Mouse (Mus musculus) spleen, postnatal 14 days (tissue): Measurements from ENCODE around the gene Nufip2.

ENCODE experiments used
- DNase-seq, 2 experiments: peaks; one replicate each; pipeline ENCODE4 v3.0.0; 2021 to 2022; ENCODE audit warnings: low spot score in 2 of 2

Nufip2 gene

DNA sequence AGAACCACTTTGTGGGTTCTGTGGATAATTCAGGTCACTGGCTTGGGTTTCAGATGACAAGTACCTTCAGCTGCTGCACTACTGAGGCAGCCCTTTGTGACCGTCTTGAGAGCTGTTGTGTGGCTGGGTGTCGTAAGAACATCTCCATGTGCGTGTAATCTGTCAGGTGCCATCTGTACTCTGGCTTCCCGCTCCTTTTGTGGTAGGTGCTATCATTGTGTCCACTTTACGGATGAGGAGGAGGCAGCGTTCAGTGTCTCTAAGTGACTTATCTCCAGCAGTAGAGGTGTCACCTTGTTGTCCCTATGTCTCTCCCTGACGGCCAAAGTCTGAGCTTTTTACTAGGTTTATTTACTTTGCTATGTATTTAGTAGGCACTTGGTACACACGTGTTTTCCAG lies 84.4 kb downstream of the Nufip2 start:
- DNase-seq: no peak

DNA sequence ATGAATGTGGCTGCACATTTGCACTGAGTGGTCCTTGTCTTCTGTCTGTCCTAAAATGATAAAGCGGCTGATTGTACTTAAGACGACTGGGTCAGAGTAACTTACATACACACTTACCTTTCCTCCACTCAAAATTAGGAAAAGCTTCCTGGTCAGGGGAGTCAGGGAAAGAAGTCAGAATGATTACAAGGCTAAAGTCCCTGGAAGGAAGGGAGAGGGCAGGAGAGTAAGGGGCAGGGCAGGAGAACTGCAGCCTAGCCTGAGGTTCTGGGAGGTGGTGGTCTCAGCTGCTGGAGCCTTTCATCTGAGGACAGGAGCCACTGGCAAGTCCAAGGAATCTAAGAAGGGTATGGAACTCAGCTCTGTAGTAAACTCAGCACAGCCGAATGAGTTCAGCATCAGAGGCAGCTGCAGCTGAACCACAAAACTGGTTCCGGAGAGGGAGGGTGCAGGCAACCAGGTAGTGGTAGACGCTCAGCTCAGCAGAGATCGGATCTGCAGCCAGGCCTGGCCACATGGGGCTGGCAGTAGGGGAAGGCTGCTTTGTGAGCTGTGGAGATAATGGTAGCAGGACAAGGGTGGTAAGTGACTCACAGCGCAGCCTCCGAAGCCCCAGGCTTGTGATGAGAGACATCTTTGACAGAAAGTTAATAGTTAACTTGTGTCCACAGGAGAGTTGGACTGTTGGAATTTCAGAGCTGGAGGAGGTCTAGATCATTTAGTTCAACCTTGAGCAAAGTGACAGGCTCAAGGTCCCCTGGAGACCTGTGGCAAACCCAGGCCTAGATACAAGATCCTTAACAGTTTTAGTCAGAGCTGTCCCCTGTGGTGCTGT lies 86.1 kb downstream of the Nufip2 start:
- no peak for DNase-seq

DNA sequence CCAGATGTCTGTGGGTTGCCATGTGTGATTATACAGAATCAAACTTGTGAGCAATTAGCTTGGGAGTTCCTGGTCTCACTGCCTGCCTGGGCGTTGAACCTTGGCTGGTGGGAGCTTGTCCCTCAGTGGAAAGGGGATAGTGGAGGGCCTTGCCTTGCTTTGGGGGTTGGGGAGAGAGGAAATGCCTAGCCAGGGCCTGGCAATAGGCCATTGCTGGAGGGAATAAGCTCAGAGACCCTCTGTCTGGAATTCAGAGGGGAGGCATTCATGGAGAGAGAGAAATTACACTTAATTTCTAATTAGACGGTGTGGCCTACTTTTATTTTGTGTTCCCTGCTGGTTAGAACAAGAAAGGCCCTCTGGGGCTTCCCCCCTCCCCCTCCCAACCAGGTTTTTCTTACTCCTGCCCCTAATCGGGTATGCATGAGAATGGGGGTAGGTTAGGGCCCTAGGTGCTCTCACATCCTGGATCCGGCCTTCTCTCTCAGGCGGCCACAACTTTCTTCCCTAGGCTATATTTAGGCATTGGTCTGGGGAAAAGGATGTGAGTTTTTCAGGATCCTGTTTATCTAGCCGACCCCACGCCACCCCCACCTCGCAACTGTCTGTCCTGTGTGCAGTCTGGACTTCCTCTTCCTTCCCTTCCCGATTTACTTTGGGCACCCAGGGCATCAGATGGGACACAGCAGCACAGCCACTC lies 89.9 kb downstream of the Nufip2 start:
- no peak for DNase-seq

DNA sequence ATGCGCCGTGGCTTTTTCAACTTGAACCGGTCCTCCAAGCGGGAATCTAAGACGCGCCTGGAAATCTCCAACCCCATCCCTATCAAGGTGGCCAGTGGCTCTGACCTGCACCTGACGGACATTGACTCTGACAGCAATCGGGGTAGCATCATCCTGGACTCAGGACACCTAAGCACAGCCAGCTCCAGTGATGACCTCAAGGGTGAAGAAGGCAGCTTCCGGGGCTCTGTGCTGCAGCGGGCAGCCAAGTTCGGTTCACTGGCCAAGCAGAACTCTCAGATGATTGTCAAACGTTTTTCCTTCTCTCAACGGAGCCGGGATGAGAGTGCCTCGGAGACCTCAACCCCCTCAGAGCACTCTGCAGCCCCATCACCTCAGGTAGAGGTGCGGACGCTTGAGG lies 91.5 kb downstream of the Nufip2 start:
- DNase-seq: no peak

DNA sequence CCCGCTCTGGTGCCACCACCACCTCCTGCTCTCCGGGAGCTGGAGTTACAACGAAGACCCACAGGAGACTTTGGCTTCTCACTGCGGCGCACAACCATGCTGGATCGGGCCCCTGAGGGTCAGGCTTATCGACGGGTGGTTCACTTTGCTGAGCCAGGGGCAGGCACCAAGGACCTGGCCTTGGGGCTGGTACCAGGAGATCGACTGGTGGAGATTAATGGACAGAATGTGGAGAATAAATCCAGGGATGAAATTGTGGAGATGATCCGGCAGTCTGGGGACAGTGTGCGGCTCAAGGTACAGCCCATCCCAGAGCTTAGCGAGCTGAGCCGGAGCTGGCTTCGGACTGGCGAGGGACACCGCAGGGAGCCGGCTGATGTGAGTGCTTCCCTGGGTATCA lies 92.0 kb downstream of the Nufip2 start:
- no peak for DNase-seq

DNA sequence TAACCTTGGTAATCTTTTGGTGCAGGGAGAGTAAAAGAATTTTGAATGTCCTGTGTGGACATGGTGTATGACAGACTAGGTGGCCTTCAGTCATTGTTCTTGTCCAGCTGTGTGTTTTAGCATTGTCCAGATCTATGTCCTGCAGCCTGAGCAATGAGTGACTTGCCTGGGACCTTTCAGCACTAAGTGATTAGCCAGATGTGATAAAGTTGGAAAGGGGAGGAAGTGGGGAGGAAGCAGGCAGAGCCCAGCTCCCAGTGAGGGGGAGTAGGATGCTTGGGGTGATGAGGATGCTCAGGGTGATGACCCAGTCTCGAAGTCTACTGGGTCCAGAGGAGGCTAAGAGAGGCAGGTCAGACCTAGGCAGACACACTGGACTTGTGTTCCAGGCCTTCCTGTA lies 93.3 kb downstream of the Nufip2 start:
- no peak for DNase-seq

DNA sequence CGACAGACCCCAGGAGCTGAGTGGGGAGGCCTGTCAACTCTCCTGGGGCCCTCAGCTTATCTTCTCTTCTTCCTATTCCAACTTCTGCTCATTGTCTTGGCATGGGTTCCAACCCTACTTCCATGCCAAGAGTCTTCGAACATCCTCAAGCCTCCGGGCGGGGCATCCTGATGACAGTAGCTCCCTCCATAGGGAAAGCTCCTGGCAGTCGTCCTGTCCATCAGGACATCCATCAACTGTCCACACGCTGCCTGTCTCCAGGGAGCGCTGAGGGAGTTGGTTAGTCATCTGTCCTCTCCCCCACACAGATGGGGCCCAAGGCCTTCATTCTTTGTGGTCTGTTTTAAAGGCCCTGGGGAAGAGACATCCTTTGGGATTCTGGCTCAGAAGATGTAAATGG lies 95.1 kb downstream of the Nufip2 start:
- no peak for DNase-seq

DNA sequence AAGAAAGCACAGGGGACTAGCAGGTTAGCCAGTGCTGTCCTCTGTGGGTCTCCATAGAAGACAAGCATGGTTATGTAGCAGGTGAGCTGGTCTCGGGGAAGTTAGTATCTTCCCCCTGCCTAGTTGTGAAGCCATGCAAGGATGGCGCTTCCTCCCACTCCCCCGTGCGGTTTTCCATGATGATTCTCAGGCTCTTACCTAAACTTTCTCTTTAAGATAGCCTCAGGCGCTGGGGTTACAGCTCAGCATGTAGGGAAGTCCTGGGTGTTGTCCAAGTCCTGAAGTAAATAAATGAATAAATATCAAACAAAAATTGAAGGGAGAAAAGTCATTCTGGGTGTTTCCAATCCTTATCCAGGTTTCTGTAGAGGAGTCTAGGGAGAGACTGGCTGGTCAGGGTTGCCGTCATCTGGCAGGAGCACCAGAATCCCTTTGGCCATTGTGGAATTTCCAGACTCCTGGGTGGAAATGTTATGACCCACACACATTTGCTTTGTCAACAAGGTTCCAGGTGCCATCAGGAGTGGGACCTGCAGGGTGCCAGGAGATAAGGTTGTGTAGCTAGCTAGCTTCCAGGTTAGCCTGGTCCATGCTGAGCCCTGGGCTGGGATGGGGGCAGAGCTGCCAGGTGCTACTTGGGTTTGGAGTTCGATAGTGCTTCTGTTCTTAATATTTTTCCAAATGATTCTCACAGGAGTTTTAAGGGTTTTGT lies 96.3 kb downstream of the Nufip2 start:
- no peak for DNase-seq

DNA sequence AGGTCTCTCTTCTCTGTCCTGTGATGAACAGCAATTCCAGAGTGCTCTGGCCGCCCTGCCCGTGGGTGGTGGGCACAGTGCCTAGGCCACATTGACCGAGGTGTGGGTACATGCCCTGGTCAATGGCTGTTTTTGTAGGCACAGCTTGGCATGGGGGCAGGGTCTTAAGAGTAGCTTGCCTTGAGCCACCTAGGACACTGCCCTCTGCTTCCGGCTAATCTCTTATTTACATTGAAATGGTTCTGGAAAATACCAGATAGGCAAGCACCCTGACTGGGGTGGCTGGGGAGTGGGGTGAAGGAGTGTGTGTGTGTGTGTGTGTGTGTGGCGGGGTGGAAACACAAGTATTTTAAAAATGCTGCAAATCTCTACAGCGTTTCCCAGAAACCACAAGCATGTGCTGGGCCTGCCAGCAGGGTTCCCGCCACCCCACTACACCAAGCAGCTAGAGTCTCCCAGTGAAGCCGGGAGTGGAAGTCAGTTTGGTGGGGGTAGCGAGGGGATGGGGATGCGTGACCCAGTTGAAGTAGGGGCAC lies 97.3 kb downstream of the Nufip2 start:
- no peak for DNase-seq

DNA sequence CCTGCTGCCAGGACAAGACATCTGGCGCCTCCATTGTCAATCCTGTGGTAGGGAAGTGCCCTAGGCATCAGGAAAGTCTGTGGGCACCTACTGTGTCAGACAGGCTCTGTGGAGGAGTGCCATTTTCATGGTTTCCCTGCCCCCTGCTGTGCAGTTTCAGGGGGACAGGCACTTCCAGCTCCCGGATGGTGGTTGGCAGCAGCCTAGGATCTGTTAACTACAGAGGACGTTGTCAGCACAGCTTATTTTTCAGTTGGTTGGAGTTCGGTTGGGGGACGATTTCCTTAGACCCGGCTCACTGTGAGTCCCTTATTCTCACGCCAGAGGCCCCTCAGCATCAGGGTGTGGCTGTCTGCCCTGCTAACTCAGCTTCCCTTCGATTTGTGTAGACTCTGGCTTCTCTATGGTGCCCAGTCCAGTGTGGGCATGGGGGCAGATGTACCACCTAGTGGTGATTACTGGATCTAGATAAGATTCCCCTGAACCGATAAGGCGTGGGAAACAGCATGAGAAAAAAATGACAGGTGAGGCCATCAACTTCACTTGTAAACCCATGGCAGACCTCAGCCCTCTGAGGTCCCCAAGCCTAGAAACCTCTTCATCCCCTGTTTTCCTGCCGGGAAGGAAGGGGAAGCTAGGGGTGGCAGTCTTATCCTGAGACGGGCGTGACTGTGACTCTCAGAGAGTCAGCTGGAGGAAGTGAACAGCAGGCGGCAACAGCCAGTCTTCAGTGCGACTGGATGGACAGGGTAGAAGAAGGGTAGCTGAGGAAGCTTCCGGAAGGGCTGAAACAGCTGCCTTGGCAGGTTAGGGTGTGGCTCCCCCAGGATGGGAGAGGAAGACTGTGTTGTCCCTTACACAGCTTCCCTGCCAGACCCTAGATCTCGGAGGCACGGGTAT lies 98.0 kb downstream of the Nufip2 start:
- DNase-seq: no peak

DNA sequence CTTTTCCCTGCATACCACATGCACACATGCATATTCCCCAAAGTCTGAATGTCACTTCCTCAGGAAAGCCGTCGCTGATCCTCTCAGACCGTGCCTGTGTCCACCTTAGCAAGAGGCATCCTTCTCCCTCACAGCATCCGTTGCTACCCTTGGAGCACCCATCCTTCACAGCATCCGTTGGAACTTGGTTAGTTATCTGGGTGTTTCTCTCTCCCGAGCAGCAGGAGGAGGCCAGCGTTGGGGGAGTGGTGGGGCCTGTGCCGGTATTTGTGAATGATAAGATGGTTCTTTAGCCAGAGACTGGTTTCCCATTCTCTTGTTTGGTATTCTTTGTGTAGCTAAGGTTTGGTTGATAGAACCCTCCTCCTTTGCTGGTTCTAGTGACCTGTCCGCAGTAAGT lies 98.9 kb downstream of the Nufip2 start:
- no peak for DNase-seq

DNA sequence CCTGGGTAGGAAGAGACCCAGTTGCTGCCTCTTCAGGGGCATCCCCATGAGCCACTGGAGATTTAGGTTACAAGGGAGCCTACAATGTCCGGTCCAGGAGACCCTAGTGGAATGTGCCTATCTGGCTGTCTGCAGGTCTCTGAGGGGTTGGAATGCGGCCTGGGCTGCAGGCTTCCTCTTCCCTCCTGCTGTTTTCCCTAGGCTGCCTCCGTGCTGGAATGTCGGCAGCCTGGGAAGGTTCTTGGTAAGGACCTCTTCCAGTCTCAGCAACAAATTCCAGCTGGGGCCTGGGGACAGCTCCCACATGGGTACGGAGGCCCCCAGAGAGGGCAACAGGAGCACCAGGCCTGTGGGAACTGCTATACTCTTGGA lies 99.4 kb downstream of the Nufip2 start:
- DNase-seq: no peak

DNA sequence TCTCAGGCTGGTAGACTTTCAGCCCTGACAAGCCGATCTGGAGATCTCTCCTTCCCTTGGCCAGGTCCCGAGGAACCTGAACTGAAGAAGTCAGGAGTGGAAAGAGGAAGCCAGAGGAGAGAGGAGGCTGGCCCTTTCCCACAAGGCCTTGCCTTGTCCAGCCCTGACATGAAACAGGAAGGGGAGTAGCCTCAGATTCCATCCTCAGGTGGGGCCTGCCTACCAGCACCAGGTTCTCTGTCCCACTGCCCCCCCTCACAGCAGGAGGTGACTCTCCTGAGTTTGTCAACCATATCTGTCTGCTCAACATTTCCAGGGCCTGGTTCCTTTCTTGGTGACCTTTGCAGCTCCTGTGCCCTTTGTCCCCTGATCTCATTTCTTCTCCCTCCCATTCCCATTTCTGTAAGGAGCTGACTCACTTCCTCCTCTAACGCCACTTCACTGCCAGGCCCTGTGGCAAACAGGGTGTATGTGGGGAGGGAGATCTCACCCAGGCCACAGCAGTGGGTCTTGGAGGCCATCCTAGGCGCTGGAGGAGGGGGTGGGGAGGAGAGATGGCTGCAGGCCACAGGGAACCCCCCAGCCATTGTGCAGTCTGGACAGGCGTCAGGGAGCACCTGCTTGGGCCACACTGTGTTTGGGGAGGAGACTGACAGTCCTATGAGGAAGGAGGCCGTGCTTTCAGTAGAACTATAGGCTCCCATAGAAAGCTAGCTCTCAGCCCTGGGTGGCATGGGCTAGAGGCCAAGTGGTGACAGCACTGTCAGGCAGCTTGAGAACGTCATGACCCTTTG lies 100.0 kb downstream of the Nufip2 start:
- no peak for DNase-seq

DNA sequence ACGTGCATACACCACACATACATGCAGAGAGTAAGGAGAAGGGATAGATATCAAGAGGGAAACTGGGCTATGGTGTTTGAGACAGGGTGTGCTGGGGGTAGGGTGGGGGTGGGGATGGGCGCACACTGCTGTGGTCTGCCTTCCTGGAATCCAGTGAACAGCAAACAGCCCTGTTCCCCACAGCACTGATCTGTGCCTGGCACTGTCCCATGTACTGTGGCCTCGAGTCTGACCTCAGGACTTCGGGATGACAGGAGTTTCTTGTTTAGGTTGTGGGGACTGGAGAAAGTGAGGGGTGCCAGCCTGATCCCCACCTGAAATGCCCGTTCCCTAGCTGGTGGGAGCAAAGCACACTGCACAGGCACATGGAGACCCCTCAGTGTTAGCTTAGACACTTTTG lies 101.8 kb downstream of the Nufip2 start, which contains the start of gene Gm10277:
Gm10277 (minus strand) TSS at position 41 of the 400 bp plus-strand sequence.
- DNase-seq: no peak

DNA sequence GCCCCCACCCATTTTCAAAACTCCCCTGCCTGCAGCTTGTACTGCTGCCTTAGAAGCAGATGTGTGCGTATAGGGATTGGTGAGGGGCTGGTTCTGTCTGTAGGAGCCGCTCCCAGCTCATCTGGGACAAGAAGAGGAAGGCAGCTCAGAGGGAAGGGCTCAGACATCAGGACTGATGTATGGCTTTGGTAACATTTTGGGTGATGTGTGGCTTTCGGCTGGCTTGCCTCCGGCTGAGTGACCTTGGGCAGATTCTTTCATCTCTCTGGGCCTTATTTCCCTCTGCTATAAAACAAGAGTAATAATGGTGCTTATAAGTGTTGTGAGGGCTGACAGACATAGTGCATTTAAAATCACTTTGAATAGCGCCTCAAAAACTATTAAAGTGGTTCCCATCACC lies 103.6 kb downstream of the Nufip2 start:
- DNase-seq: no peak

DNA sequence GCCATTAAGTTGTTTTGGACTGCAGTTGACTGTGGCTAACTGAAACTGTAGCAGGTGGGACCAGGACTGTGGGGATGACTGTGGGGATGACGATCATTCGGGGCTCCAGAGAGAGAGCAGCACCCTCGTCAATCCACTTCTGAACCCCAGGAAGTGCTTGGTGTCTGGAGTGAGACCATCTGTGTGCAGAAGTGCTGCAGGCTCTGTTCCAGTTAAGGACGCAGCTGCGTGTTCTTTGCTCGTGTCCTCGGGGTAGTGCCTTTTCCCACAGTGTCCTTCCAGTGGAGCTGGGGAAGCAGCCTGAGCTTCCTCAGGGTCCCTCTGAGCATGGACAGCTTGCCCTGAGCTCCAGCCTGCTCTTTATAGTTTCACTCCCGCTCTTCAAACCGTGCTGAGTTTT lies 104.3 kb downstream of the Nufip2 start:
- no peak for DNase-seq

DNA sequence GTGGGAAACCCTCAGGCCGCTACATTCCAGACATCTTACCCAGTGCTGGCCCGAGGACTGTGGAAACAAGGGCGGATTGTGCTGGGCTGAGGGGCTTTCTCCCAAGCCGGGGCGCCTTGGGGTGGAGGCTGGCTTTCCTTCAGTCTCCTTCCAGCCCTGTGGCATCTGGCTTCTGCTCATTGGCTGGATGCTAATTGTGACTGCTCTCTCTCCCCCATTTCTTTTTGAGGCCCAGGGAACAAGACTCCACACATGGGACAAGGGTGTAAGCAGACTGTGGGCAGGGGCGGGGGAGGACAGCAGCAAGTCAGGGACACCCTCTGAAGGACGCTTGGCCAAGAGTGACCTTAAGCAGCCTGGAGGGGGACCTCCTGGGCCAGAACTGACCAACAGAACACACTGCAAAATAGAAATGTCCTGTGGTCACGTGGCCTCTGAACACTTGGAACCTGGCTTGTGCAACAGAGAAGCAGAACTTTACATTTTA lies 105.3 kb downstream of the Nufip2 start:
- no peak for DNase-seq
